Mouse (Mus musculus) cerebral cortex, adult 2 months (tissue): ENCODE measurements around the gene Brk1.

ENCODE experiments used
- WGBS: fragments of 180-500 bp; shearing (Covaris S2); methylation state at CpG from one replicate; pipeline ENCODE4 v1.1.7; 2018; 5-methylcytosine and 5-hydroxymethylcytosine counted together

Brk1 gene

GRCm38 (mm10) chr6:113623941-113624751, 19.6 kb downstream of the Brk1 start, which contains the start of gene Vhl:
Gene Vhl (plus strand): TSS chr6:113623959.
- WGBS: under 1% methylated on average over 69 of the region's 76 CpGs

GRCm38 (mm10) chr6:113624989-113625770, 20.6 kb downstream of the Brk1 start:
- WGBS: 34% methylated on average over 5 of the region's 5 CpGs

- WGBS: 34% methylated on average over 5 of the region's 5 CpGs
Observed at GRCm38 (mm10) chr6:113630322-113630721, 25.8 kb downstream of the Brk1 start.

- 96% methylated on average over 4 of the region's 4 CpGs for WGBS
Observed at GRCm38 (mm10) chr6:113632863-113633262, 28.3 kb downstream of the Brk1 start.

GRCm38 (mm10) chr6:113638302-113639040, 33.9 kb downstream of the Brk1 start, which contains the start of gene Irak2:
Gene Irak2 (plus strand): TSS chr6:113638467.
- WGBS: 5% methylated on average over 37 of the region's 37 CpGs

GRCm38 (mm10) chr6:113639201-113639600, 34.6 kb downstream of the Brk1 start:
- 77% methylated on average over 4 of the region's 4 CpGs for WGBS

- WGBS: 77% methylated on average over 8 of the region's 8 CpGs
Observed at GRCm38 (mm10) chr6:113642605-113643004, 38.0 kb downstream of the Brk1 start.

GRCm38 (mm10) chr6:113643021-113643420, 38.4 kb downstream of the Brk1 start:
- WGBS: 59% methylated on average over 4 of the region's 4 CpGs

GRCm38 (mm10) chr6:113643967-113644366, 39.4 kb downstream of the Brk1 start:
- WGBS: 90% methylated on average over 2 of the region's 2 CpGs

GRCm38 (mm10) chr6:113644808-113645207, 40.2 kb downstream of the Brk1 start:
- 67% methylated on average over 8 of the region's 8 CpGs for WGBS

- WGBS: 84% methylated on average over 7 of the region's 7 CpGs
Observed at GRCm38 (mm10) chr6:113649346-113650196, 45.0 kb downstream of the Brk1 start.

GRCm38 (mm10) chr6:113650197-113650640, 45.6 kb downstream of the Brk1 start:
- 71% methylated on average over 4 of the region's 4 CpGs for WGBS

- 80% methylated on average over 3 of the region's 3 CpGs for WGBS
Observed at GRCm38 (mm10) chr6:113651626-113652025, 47.1 kb downstream of the Brk1 start.

GRCm38 (mm10) chr6:113653551-113653950, 49.0 kb downstream of the Brk1 start:
- 94% methylated on average over 7 of the region's 7 CpGs for WGBS

- 75% methylated on average over 8 of the region's 8 CpGs for WGBS
Observed at GRCm38 (mm10) chr6:113654102-113654501, 49.5 kb downstream of the Brk1 start.

- WGBS: 84% methylated on average over 16 of the region's 16 CpGs
Observed at GRCm38 (mm10) chr6:113654753-113655397, 50.3 kb downstream of the Brk1 start.

GRCm38 (mm10) chr6:113655475-113655874, 50.9 kb downstream of the Brk1 start:
- 88% methylated on average over 3 of the region's 3 CpGs for WGBS

- WGBS: 69% methylated on average over 6 of the region's 6 CpGs
Observed at GRCm38 (mm10) chr6:113656847-113657246, 52.3 kb downstream of the Brk1 start.

GRCm38 (mm10) chr6:113658226-113658625, 53.7 kb downstream of the Brk1 start:
- 32% methylated on average over 3 of the region's 3 CpGs for WGBS
